Mouse (Mus musculus): ENCODE measurements at regions not wholly inside any gene's neighbourhood (a gene's known extent, or its start where the extent isn't known, plus 50 kb on each side); places are given as distances from the start of the nearest gene placed in this dataset.
"Not testable (repeated sequence)": the region's sequence is repeated elsewhere in the genome, so short reads cannot be mapped to it uniquely, and the experiment has no call there.

GRCm38 (mm10) chr14:76755591-76756376, 199.1 kb upstream of the Serp2 start:
- no peak for DNase-seq (ENCODE audit: low spot score)

- DNase-seq (ENCODE audit: low spot score) = no peak
Observed at GRCm38 (mm10) chr14:76753734-76754133, 197.0 kb upstream of the Serp2 start.

GRCm38 (mm10) chr14:76749178-76749577, 192.5 kb upstream of the Serp2 start:
- DNase-seq (ENCODE audit: low spot score) = no peak

GRCm38 (mm10) chr14:76748711-76749110, 192.0 kb upstream of the Serp2 start:
- DNase-seq (ENCODE audit: low spot score) = no peak

- DNase-seq (ENCODE audit: low spot score) = no peak
Observed at GRCm38 (mm10) chr14:76747814-76748213, 191.1 kb upstream of the Serp2 start.

GRCm38 (mm10) chr14:76746282-76746681, 189.6 kb upstream of the Serp2 start:
- DNase-seq (ENCODE audit: low spot score) = no peak

GRCm38 (mm10) chr14:76744674-76745433, 188.2 kb upstream of the Serp2 start:
- no peak for DNase-seq (ENCODE audit: low spot score)

- no peak for DNase-seq (ENCODE audit: low spot score)
Observed at GRCm38 (mm10) chr14:76742297-76742696, 185.6 kb upstream of the Serp2 start.

GRCm38 (mm10) chr14:76739836-76740597, 183.3 kb upstream of the Serp2 start:
- DNase-seq (ENCODE audit: low spot score) = peak; percentile 20

- no peak for DNase-seq (ENCODE audit: low spot score)
Observed at GRCm38 (mm10) chr14:76735997-76736396, 179.3 kb upstream of the Serp2 start.

- no peak for DNase-seq (ENCODE audit: low spot score)
Observed at GRCm38 (mm10) chr14:76735107-76735506, 178.4 kb upstream of the Serp2 start.

GRCm38 (mm10) chr14:76733258-76733823, 176.7 kb upstream of the Serp2 start:
- DNase-seq (ENCODE audit: low spot score) = no peak

GRCm38 (mm10) chr14:76731096-76731986, 174.7 kb upstream of the Serp2 start:
- DNase-seq (ENCODE audit: low spot score) = peak; percentile 20

GRCm38 (mm10) chr14:76725844-76726243, 169.2 kb upstream of the Serp2 start:
- DNase-seq (ENCODE audit: low spot score) = no peak

GRCm38 (mm10) chr14:76725231-76725630, 168.5 kb upstream of the Serp2 start:
- DNase-seq (ENCODE audit: low spot score) = not testable (repeated sequence)

- DNase-seq (ENCODE audit: low spot score) = no peak
Observed at GRCm38 (mm10) chr14:76724826-76725225, 168.1 kb upstream of the Serp2 start.

GRCm38 (mm10) chr14:76724395-76724794, 167.7 kb upstream of the Serp2 start:
- no peak for DNase-seq (ENCODE audit: low spot score)

GRCm38 (mm10) chr14:76723551-76723950, 166.9 kb upstream of the Serp2 start:
- DNase-seq (ENCODE audit: low spot score) = no peak

GRCm38 (mm10) chr14:76722297-76722696, 165.6 kb upstream of the Serp2 start:
- no peak for DNase-seq (ENCODE audit: low spot score)

- DNase-seq (ENCODE audit: low spot score) = no peak
Observed at GRCm38 (mm10) chr14:76721751-76722150, 165.1 kb upstream of the Serp2 start.

- DNase-seq (ENCODE audit: low spot score) = no peak
Observed at GRCm38 (mm10) chr14:76717081-76717480, 160.4 kb upstream of the Serp2 start.
